Mouse (Mus musculus): ENCODE data around the gene Prss56.

Gene Prss56

DNA sequence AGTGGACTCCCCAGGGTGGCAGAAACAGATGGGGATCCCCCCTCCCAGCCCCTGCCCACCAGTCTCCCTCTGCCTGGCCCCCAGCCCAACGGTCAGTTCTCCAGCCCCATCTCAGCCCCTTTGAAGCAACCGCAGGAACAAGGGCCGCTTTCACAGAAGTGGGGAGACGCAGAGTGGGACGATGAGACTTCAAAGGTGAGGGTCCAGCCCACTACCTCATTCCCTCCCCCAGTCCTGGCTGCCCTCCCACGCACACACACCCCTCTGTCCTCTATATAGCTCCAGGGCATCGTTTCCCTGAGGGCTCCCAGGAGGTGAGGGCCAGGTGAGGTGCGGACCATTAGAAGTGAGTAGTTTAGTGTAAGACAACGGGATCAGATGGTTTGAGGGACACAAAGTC is at the start of gene Prss56:
Gene Prss56, plus strand, starts transcription at position 301 of the 400 bp plus-strand sequence.
- DNase-seq (ENCODE audit: low read depth): no peak

DNA sequence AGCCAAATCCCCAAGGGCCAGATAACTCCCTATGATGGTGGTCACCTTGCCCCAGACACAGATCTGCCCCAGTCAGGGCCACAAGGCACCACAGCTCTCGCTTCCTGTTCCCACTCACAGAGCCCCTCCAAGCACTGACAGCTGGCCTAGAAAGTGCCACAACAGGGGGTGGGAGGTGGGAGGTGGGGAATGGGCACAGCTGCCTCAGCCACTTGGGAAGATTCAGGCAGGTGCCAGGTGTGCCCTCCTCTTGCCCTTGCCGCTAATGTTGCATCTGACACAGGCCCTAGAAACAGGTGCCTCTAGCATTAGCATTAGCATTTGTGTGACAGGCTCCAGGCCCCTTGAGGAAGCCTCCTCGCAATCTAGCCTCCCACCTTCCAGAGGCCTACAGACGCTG is 41.6 kb upstream of the Prss56 start:
- DNase-seq (ENCODE audit: low read depth): no peak

DNA sequence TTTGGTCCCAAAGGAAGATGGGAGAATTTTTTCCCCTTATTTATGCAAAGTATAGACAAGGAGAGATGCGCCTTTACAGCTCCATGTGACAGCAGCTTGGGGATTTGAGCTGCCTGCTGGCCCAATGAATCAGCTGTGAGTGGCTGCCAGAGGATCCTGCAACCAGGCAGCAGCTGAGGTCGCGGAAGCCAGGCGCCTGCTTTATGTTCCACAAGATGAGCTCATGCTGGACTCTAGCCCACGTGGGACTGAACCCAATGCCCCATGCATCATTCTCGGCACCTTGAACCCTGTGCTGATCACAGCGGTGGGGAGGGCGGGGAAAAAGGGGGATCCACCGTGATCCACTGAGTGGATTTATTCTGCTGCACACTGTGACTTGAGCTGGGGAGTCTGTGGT is 40.7 kb upstream of the Prss56 start:
- DNase-seq (ENCODE audit: low read depth): no peak

DNA sequence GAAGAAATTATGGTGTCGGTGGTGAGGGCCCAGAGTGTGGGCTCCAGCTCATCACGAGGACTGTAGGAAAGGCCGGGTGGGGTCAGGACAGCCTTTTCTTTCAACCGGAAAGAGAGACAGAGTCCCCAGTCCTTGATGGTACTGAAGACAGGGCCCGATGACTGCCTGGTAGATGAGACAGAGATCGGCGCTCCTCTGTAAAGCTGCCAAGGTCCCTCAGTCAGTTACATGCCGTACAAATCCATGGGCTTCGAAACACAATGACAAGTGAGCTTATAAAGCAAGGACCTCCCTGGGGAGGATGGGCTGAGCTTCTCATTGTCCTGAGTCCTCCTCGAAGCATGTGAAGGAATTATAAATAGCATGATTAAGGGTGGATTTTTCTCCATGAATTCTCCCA is 40.0 kb upstream of the Prss56 start:
- DNase-seq (ENCODE audit: low read depth): no peak

DNA sequence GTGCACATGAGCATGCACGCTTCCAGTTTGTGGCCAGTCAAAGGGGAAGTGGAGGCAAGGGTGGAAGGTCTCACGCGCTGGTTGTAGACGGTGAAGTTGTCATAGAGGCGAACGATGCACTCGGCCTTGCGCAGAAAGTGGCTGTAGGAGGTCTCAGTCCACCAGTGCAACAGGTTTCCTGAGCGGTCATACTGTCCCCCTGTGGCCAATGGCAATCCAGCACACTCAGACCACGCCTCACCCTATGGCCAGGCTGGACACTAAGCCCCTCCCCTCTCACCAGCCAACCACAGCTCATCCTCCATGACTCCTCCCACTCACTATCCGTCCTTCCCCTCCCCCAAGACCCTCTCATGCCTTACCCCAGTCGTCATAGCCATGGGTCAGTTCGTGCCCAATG is 33.7 kb upstream of the Prss56 start:
- no peak for DNase-seq (ENCODE audit: low read depth)

DNA sequence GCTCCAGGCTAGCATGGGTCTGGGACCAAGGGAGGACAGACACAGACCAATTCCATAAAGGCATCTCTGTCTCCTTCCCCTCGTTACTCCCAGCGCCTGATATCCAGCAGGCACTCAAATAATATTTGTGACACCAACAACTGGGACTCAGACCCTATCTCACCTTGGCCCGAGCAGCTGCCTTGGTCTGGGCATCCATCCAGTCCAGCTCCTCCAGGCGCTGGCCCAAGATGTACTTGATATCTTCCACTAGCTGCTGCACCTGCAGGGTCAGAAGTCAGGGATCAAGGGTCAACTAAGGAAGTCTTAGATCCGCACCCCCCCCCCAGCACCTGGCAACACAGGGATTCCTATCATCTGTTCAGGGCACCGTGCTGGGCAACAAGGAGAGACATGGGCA is 31.8 kb upstream of the Prss56 start:
- no peak for DNase-seq (ENCODE audit: low read depth)

DNA sequence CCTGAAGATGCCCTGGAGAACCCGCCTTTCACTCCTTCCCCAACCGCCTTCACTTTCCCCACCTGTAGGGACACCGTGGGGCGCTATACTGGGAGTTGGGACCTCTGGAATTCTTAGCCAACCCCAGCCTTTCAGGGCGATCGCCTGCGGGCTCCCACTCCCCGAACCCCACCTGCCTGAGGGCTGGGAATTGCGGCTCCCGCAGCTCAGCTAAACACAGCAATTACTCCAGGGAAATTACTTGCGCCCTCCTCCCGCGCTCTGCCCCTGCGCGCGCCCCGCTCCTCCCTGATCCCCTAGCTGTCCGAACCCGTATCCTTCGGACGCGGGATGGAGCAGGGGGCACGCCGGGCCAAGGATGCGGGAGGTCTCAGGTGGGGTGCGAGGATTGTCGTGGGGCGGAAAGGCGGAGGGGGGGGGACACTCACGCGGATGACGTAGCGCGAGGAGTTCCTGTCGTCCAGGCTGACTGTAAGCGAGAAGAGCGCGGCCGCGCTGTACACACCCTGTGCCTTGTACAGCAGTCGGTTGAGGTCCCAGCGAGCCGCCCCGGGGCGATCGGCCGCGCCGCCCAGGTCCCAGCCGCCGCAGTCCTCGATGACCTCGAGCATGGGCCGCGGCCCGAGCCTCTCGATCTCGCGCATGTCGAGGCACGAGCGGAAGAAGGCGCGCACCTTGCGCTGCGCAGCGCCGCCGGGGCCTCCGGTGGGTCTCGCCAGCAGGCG is 29.2 kb upstream of the Prss56 start:
- DNase-seq (ENCODE audit: low read depth): no peak

DNA sequence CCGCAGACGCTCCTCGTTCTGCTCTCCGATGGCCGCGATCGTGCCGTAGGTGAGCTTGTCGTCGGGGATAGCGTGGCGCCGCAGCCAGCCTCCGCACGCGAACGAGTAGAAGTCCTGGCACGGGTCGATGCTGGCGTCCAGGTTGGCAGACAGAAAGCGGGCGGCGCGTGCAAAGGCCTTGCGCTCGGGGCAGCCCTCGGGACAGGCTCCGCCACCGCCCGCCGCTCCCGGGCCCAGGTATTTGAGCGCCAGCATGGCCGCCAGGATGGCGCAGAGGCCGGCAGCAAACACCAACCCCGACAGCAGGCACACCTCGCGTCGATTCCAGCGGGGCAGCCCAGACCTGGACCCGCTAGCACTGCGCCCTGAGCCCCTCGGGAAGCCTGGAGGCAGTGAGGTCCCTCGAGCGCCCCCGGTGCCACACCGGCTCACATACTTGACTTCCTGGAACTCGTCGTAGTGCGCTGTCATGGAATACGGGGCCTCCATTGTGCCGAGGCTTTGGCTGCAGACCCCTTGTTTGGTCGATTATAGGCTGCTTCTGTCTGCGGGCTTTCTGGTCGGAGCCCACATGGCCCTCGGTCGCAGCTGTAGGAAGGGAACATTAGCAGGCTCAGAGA is 28.5 kb upstream of the Prss56 start:
- DNase-seq (ENCODE audit: low read depth): no peak

DNA sequence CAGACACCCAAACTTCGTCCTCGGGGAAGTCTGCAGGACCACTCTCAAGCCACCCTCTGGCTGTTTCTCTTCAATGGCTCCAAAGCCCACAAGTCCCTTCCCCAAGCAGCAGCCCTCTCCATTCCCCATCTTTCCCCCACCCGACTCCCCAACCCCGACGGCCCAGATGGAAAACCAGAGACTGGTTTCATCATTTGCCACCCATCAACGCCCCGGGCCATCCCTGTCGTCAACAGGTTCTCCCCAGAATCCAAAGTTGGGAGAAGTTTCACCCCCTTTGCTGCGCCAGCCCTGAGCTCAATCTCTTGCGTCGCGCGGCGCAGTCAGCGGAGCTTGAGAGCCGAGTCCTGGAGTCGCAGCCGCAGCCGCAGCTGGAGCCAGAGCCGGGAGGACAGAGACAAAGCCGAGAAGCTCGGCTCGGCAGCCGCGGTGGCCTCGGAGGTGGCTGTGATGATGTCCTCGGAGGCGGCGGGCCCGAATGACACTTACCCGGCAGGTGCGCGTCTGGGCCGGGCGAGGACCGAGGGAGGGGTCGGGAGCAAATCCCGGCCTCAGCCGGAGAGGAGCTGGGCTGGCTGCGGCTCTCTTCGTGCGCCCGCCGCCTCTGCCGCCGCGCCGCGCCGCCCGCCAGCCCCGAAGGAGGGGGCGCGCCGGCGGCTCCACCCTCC is 27.4 kb upstream of the Prss56 start:
- DNase-seq (ENCODE audit: low read depth): no peak

DNA sequence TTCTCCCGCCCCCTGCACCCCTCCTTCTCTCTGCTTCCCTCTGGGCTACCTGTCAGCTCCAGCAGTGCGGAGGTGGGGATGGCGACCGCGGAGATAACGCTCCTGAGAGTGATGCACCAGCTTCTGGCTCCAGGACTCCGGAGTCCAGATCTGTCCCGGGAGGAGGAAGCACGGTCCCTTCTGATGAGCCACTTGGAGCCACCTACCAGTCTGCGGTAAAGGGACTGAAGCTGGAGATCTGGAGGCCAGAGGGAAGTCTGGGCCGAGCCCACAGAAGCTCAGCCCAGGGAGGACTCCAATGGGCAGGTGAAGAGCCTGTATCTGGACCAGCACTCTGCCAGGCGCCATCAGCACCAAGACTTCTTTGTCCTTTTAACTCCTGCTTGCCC is 26.9 kb upstream of the Prss56 start, which contains the start of gene Ecel1:
Gene Ecel1, minus strand, starts transcription at position 323 of the 389 bp plus-strand sequence.
- no peak for DNase-seq (ENCODE audit: low read depth)

DNA sequence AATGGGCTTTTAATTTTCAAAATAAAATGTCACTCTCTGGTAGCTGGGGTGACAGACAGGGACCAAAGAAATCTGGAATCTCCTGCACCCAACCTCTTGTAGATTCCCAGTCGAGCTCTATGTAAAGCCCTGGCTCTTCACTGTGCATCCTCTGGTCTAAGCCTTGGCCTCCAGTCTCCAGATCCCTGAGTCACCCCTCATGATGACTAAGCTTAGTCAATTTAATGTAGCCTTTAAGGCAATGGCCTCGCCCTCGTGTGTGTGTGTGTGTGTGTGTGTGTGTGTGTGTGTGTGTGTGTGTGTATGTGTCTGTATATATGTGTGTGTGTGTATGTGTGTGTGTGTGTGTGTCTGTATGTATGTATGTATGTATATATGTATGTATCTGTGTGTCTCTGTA is 23.7 kb upstream of the Prss56 start:
- DNase-seq (ENCODE audit: low read depth): no peak

DNA sequence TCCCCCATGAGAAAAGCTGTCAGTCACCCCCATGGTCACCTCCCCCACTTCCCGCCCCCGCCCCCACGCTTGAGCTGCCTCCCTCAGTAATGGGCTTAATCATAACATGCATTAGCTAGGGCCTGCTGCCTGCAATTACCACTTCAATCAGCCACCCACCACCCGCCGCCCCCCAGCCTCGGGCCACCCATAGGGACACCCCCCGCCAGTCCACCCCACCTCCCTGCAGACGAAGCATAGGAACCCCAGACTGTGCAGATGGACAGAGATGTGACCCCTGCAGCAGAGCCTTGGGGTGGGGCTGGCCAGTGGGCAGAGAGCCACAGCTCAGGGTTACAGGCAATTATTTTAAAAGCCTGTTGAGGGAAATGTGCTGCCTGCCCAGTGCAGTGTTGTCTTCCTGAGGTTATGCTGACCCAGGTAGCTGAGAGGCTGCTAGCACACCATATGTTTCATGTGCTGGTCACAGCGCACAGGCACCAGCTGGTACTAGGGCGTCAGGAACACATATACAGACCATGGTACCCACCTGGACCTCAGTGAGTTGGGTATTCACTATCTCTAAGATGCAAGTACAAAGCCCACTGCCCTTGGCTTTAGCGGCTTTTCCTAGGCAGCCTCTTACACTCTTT is 18.8 kb upstream of the Prss56 start:
- no peak for DNase-seq (ENCODE audit: low read depth)

DNA sequence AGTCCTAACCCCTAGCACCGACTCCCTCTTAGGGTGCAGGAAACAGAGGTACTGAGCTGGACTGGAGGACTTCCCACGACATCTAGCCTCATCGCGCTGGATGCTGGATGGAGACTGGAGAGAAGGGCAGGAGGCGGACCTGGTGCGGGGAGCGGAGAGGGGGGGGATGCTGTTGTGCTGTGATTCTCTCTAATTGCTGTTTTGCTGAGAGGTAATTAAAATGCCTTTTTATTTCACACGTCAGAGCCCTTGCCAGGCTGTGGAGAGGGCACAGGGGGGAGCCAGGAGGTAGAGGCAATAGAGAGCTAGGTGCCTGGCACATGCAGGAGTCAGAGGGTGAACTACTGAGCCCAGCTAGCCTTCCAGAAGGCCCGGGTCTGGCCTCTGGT is 18.3 kb upstream of the Prss56 start:
- DNase-seq (ENCODE audit: low read depth): no peak

DNA sequence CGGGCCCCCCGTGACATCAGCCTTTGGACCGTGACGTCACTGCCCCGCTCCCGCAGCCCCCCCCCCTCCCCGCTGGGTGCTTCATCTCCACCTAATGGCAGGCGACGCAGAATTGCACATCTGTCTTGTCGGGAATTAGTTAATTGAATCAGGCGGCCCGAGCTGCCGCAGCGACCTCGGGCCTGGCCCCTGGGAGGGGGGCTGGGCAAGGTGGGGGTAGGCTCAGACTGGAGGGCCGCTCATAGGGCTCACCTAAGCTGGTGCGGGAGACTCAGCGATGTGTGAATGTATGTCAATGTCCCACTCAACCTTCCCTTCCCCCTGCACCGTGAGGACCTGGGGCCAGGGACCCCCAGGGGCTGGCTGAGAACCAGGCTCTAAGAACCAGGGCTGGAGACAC is 12.7 kb upstream of the Prss56 start:
- DNase-seq (ENCODE audit: low read depth): no peak

DNA sequence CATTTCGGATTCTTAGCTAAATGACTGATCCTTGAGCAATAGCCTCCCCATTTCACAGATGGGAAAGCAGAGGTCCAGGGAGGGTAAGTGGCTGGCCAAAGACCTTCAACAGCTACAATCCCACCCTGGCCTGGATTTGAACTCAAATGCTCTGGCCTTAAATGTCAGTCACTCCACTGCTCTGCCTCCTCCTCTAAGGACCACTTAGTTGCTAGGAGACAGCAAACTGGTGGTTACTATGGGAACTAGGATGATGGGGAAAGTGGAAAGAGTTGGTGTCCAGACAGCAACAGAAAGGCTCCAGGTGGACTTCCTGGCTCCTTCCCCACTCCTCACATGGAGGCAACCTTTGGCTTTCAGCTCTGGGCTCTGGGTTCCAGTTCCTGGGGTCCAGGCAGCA is 11.8 kb upstream of the Prss56 start:
- DNase-seq (ENCODE audit: low read depth): no peak

DNA sequence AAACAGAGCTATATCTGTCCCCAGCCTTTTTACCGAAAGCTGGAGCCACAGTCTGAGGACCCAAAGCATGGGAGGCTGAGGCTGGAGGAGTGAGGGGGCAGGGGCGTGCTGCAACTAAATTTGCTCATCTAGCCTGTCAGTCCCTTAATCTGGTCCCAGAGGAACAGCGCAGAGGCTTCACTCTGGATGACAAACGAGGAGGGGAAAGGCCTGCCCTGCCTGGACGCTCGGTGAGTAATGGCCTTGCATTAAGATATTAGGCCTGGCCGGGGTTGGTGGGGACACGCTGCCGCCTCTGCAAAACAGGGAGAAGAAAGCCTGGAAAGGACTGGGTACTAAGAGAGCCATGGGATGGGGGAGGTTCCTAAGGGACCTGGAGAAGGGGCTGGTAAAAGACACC is 10.8 kb upstream of the Prss56 start:
- no peak for DNase-seq (ENCODE audit: low read depth)

DNA sequence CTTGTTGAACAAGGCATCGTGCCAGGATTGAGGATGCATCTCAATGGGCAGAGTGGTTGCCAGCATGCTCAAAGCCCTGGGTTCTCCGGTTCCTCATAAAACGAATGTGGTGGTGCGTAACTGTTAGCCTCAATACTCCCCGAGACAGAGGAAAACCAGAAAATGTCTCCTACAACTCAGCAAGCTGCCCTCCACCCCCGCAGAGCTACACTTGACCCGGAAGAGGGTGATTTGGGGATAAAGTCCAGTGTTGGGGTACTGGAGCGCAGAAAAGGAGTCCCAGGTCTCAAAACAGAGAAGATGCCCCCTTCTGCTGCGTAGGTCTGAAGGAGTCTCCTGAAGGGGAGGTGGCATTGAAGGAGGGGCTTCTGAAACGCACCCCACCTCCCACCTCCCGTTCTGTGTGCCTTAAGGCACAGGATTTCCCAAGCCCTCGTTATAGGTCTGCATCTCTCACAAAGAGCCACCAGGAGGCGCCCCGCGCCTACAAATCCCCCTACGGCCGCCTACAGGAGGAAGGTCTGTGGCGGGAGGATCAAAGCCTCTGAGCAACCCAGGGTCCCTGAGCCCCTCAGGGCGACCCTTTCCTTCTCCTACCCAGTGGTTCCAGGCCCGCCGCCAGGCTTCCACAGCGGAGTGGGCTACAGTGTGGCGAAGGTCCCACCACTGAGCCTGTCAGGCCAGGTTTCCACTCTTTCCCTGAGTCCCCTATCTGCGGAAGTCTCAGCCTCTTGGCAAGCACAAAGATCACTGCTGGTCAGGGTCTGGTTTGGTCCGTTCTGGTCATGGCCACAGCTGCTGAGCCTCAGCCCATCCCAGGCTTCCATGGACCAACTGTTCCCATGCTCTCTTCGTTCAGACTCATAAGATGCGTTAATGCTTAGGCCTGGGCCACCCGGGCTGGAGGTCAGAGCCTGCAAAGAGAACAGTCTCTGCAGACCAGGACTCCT is 8.8 kb upstream of the Prss56 start:
- DNase-seq (ENCODE audit: low read depth): peak; percentile 61

DNA sequence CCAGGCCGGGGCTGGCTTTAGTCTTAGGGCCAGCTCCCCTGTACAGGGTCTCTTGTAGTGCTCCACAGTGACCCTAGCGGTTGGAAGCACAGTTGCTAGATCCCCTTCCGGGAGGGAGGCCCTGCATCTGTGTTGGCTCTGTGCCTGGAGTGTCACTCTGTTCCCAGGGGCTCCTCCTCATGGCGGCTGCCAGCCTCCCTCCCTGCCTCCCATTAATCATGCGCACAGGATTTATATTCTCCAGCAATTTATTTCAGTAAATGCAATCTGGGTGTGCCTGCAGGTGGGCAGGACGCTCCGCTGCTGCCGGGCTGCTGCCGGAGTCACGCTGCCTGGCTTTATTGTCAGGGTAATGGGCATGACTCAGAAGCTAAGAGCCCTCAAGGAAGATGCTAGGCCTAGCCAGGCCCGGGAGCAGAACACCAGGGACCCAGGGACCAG is 7.2 kb upstream of the Prss56 start:
- no peak for DNase-seq (ENCODE audit: low read depth)

DNA sequence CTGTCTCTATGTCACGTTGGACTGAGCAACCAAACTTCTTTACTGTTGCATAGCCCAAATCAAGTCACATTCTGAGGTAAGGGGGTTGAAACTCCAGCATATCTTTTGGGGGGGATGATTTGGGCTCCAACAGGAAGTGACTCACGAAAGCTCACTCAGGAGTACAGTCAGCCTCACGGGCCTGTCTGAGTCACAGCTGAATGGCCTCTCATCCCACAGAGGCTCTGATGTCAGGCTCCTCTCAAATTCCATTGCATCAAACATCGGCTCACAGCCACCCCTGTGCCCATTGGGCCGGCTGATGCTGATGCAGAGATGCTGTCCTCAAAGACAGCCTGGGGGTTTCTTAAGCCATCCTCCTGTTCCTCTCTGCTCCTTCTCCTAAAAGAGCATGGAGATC is 2.2 kb upstream of the Prss56 start:
- peak; percentile 20 for DNase-seq (ENCODE audit: low read depth)

DNA sequence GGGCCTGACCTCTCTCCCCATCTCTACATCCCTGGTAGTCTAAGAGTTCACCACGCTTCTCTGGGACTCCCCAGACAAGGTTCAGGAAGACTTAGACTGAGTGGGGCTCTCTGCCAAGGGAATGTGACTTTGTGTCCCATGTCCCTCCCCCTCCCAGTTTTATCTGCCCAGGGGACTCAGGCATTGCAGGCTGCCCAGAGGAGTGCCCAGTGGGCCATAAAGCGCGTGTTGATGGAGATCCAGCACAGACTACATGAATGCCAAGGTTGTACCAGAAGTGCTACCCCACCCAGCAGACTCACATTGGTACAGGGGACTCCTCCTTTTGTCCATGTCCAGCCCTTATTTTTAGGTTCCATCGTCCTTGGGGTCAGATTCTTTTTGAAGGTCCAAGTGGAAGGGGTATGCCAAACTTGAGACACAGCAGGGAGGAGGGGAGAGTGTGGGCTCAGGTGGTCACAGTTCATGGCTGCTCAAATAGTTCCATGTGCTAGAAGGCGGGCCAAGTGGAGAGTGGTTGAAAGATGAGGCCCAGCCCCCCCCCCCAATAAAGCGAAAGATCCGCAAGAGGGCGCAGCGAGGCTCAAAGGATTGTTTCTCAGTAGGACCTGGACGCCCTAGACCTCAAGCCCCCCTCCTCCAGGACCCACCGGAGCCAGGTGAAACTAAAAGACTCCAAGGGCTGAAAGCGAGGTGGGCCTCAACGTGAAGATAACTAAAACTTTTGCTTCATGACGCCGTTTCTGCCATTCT is 1.1 kb downstream of the Prss56 start:
- DNase-seq (ENCODE audit: low read depth): no peak

DNA sequence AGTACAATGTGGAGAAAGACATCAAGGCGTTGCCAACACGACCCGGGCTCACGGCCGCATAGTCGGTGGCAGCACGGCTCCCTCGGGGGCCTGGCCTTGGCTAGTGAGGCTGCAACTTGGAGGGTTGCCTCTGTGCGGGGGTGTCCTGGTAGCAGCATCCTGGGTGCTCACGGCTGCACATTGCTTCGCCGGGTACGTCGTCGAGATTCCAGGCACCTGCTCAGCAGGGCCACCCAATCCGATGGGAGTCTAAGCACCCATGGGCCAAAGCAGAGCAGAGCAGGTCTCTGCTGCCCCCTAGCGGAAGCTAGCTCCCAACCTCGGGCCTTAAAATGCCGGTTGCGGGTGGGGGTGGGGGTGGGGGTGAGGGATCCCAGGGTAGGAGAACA is 1.6 kb downstream of the Prss56 start:
- DNase-seq (ENCODE audit: low read depth): peak; percentile 87
